Mouse (Mus musculus) bone marrow, adult 2 months (tissue): ENCODE results near the gene Gpatch8. TPM values are rescaled to one million over a fixed set of nuclear protein-coding genes. Genes with fewer than 3 reads are reported as not detected.
A peak's percentile ranks its signal among the peaks of the same experiment; 100 is the strongest.

Source experiments
- H3K27ac ChIP-seq: fragments of 200-500 bp; 2 replicates; pipeline ENCODE4 v1.5.1; 2012; ENCODE audit warnings: low read depth, mild to moderate bottlenecking, control low read depth, inconsistent platforms, low read length; ENCODE audit not compliant: control insufficient read depth, poor library complexity, insufficient read depth
- H3K4me1 ChIP-seq: fragments of 200-500 bp; 2 replicates; pipeline ENCODE4 v1.6.1; 2011; ENCODE audit warnings: low read length; ENCODE audit not compliant: control insufficient read depth, insufficient read depth
- H3K4me3 ChIP-seq: fragments of 200-500 bp; replicated peaks from 2 replicates; pipeline ENCODE3; 2011; ENCODE audit warnings: mild to moderate bottlenecking, low read depth, low read length, control low read depth; ENCODE audit not compliant: control insufficient read depth
- CTCF ChIP-seq: fragments of 200-500 bp; IDR thresholded peaks from 2 replicates; pipeline ENCODE4 v1.5.1; 2011; ENCODE audit warnings: low read length, control low read depth; ENCODE audit not compliant: control insufficient read depth, insufficient read depth
- POLR2A ChIP-seq: fragments of 200-500 bp; IDR thresholded peaks from 2 replicates; pipeline ENCODE4 v1.6.1; 2011; ENCODE audit warnings: low read depth, mild to moderate bottlenecking, control low read depth, low read length, borderline replicate concordance; ENCODE audit not compliant: control insufficient read depth
- WGBS: fragments of 180-500 bp; shearing (Covaris S2); methylation state at CpG from one replicate; pipeline ENCODE4 v1.1.7; 2018; 5-methylcytosine and 5-hydroxymethylcytosine counted together
- polyA plus RNA-seq: library from polyadenylated mRNA; stranded (reverse); fragments of >200 nt; gene quantifications from 2 replicates; pipeline ENCODE4 v1.2.4, GENCODE M21; 2011; ENCODE audit warnings: low replicate concordance; ENCODE audit not compliant: missing spikeins, insufficient read depth, insufficient read length

Gene Gpatch8
- polyA plus RNA-seq, 1 experiment, result 17.0 TPM

DNA sequence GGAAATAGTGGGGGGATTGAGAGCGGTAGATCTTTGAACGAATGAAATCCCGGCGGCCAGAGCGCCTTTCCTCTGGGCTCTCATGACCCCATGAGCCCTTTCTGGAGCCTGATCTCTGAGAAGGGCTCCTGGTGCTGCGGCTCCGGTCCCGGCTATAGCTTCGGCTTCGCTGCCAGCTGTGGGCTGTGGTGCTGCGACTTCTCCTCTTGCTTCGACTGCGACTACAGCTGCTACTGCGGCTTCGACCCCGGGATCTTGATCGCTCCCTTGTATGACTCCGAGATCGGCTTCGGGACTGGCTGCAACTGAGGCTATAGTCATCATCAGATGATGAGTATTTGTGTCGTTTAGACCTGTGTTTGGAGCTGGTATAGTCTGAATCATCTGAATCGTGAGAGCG, 76.6 kb downstream of the Gpatch8 start:
- TF ChIP-seq CTCF, result no peak
- TF ChIP-seq POLR2A, result no peak
- no peak overlapping the region for H3K27ac ChIP-seq
- H3K4me1 ChIP-seq, result no peaks in the 10 kb centered on the region
- no peak overlapping the region for H3K4me3 ChIP-seq
- 96% methylated on average over 23 of the region's 23 CpGs for WGBS

DNA sequence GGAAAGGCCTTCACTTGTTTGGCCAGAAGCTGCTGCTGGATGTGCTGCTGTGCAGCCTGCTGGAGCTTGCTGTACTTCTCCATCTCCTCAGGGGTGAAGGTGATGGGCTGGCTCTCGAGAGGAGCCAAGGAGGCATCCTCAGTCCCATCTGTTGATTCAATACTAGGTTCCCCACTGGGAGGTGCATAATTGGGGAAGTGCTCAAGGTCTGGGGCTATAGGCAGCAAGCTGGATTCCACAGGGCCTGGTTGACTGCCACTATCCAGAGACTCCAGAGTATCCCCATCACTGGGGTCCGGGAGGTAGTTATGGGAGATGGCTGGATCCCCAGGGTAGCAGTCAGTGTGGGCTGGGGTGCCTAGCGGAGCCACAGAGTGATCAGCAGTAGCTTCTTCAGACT, 77.5 kb downstream of the Gpatch8 start:
- Histone ChIP-seq H3K27ac (no peak overlapping the region), H3K4me3 (no peak overlapping the region), H3K4me1 (no peaks in the 10 kb centered on the region)
- 81% methylated on average over 3 of the region's 3 CpGs for WGBS
- TF ChIP-seq CTCF (no peak), POLR2A (no peak)

DNA sequence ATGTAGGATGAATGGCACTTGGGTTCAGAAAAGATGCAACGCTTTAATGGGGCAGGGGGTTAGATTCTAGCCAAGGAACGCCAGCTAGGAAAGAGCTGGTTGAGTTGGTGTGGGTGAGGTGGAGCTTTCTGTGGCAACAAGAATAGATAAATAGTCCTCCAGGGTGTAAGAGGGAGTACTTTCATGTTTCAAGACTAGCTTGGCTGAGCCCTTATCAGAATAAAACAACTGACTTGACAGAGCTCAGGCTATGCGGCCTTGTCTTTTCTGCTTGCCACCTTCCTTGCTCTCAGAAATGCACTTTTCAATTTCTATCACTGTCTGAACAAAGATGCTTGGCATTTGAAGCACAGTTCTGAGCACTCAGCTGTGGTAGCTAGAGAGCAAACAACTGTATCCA, 81.2 kb downstream of the Gpatch8 start:
- Histone ChIP-seq H3K27ac (no peak overlapping the region), H3K4me3 (no peak overlapping the region), H3K4me1 (no peaks in the 10 kb centered on the region)
- WGBS, result 78% methylated on average over 3 of the region's 3 CpGs
- TF ChIP-seq POLR2A, result no peak
- TF ChIP-seq CTCF, result no peak

DNA sequence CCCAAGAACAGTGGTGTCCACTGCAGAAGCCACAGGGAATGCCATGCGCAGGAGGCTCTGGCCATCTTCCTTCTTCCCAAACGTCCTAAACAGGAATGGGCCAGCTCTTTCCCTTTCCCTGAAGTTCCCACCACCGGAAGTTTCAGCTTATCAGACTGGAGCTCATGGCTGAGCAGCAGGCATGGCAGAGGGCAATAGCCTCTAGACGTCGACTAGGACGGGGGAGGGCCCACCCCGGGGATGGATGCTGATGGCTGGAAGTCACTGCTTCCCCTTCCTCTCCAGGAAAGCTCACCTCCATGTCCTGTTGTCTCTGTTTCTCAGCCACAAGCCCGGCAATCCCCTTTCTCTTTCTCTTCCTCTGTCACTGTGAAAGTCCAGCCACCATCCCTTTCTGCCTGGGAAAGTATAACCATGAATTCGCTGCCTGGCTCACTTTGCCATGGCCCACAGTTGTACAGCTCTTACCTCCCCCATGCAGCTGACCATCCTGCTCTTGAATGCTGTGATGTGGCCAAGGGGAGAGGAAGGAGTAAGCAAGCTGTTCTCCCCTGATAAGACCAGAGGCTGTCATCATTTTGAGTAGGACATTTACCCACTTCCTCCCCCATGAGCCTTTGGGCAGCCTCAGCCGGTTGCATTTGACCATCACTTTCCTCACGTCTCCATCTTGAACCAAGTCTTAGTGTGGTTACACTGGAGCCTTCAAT, 86.4 kb downstream of the Gpatch8 start, which contains the start of gene Itga2b:
Itga2b (minus strand) TSS at position 475 of the 710 bp plus-strand sequence.
- Histone ChIP-seq H3K27ac (peak within 1 kb of the TSS; percentile 49), H3K4me1 (no peaks in the 10 kb centered on the region; the same call in 1 of the 2 replicates)
- WGBS, result 7% methylated on average over 11 of the region's 11 CpGs

DNA sequence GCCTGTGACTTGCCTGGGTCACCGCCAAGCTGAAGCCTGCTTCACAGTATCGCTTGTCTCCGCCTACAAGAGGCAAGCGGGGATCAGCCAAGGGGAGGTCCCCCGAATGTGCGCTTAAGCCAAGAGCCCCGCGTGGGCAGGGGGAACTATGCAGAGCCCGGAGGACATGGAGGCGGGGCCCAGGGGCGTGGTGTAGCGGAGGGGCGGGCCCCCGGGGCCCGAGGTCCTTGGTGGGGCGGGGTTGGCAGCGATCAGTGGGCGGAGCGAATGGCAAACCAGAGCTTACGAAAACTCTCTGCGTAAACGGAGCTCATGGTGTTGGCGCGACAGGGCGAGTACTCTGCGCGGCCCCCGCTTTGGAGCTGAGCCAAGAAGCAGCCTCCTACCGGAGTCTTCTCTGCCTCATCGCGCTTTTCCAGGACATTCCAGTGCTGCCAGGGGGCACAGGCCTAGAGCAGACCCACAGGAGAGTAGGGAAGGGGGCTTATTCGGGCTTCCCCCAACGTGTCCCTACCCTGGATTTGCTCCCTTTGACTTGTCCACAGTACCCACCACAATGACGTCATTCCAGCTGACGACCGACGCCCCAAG, 89.1 kb downstream of the Gpatch8 start:
- H3K4me3 ChIP-seq, result peak overlapping the region; percentile 47
- under 1% methylated on average over 37 of the region's 37 CpGs for WGBS
- H3K4me1 ChIP-seq, result no peaks in the 10 kb centered on the region; the same call in 1 of the 2 replicates
- TF ChIP-seq POLR2A (peak; percentile 37; the same call in 1 of the 2 replicates), CTCF (no peak)
- 0 out of 2 replicates have a peak overlapping the region, but pooled peaks have one; percentile 19 for H3K27ac ChIP-seq

More for the DNA sequence above, 86.4 kb downstream of the Gpatch8 start, which contains the start of gene Itga2b:
- peak within 1 kb of the TSS; percentile 35 for H3K4me3 ChIP-seq
- no peak for TF ChIP-seq CTCF
- TF ChIP-seq POLR2A, result no peak

GRCm38 (mm10) chr11:102465713-102466436, 90.3 kb downstream of the Gpatch8 start:
- no peak for TF ChIP-seq POLR2A
- TF ChIP-seq CTCF, result no peak
- no peaks in the 10 kb centered on the region; the same call in 1 of the 2 replicates for H3K4me1 ChIP-seq

GRCm38 (mm10) chr11:102464901-102465300, 91.3 kb downstream of the Gpatch8 start:
- Histone ChIP-seq H3K27ac (no peak overlapping the region), H3K4me1 (no peaks in the 10 kb centered on the region; the same call in 1 of the 2 replicates), H3K4me3 (no peak overlapping the region)
- WGBS, result 89% methylated on average over 6 of the region's 6 CpGs
- TF ChIP-seq POLR2A (no peak), CTCF (no peak)

More at GRCm38 (mm10) chr11:102465713-102466436, 90.3 kb downstream of the Gpatch8 start:
- no peak overlapping the region for H3K27ac ChIP-seq
- H3K4me3 ChIP-seq, result no peak overlapping the region
- WGBS, result 77% methylated on average over 26 of the region's 26 CpGs

DNA sequence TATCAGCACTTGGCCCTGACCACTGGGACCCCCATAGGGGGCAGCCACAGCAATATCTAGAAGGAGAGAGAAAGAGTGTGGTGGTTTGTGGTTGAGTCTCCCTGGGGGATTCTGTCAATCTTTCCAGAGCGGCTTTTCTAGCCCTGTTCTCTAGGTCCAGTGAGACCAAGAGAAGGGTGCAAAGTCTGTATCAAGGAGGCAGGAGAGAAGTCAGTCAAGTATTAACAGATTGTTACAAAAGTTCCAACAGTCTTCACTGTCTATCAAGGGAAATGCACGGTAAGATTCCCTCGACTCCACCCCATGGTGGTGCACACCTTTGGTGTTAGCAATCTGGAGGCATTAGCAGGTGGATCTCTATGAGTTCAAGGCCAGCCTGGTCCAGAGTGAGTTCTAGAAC, 94.4 kb downstream of the Gpatch8 start:
- WGBS, result 68% methylated on average over 3 of the region's 3 CpGs
- H3K27ac ChIP-seq, result no peak overlapping the region
- H3K4me3 ChIP-seq, result no peak overlapping the region
- no peak for TF ChIP-seq POLR2A
- TF ChIP-seq CTCF, result no peak
- no peaks in the 10 kb centered on the region for H3K4me1 ChIP-seq
